ENCODE assay signal across 10 mouse cellular contexts in genomic region chr2:165866412-165866811, GRCm38 (mm10). TPM values are rescaled to one million over a fixed set of nuclear protein-coding genes. Genes with fewer than 3 reads are reported as not detected.
A peak's percentile ranks its signal among the peaks of the same experiment; 100 is the strongest.
DNase-seq lines count a peak whose midpoint lies in the region; ATAC-seq lines count a peak whose summit lies in the region.
"Had no signal": no experiment of that assay in that cellular context is flagged by ENCODE, and none has a peak within 500 bp of the region (broad histone marks: within the 10 kb centered on the region; RNA-seq: fewer than 3 reads in every experiment).

No protein-coding gene starts in this region.

- no peak overlapping the region; the same call in 1 of the 2 replicates for H3K9ac ChIP-seq in kidney, embryonic 14.5 days (ENCODE audit: low read depth, low read length)
- H3K9ac ChIP-seq in embryonic facial prominence, embryonic 14.5 days (ENCODE audit: low read depth, low read length) = no peak overlapping the region
- H3K9ac ChIP-seq in hindbrain, embryonic 11.5 days (ENCODE audit: low read depth, low read length) = peak overlapping the region; percentile 1; the same call in 1 of the 2 replicates
- peak overlapping the region; percentile 34 for H3K9ac ChIP-seq in midbrain, embryonic 12.5 days (replicated peaks)

- H3K36me3 ChIP-seq in kidney, embryonic 14.5 days (ENCODE audit: control insufficient read depth, insufficient read depth, low read length) = peaks cover 24% of the 10 kb centered on the region
- H3K36me3 ChIP-seq in embryonic facial prominence, embryonic 14.5 days (ENCODE audit: control insufficient read depth, insufficient read depth, low read length) = peaks cover 13% of the 10 kb centered on the region
- H3K36me3 ChIP-seq in hindbrain, embryonic 11.5 days (ENCODE audit: control insufficient read depth, insufficient read depth, low read length) = no peaks in the 10 kb centered on the region
- peaks cover 18% of the 10 kb centered on the region; the same call in 1 of the 2 replicates for H3K36me3 ChIP-seq in midbrain, embryonic 12.5 days

- peak overlapping the region; percentile 82 for H3K27ac ChIP-seq in kidney, embryonic 14.5 days (ENCODE audit: low read depth, low read length)
- H3K27ac ChIP-seq in embryonic facial prominence, embryonic 14.5 days (replicated peaks; ENCODE audit: low read depth, low read length) = peak overlapping the region; percentile 81
- peak overlapping the region; percentile 80 for H3K27ac ChIP-seq in hindbrain, embryonic 11.5 days (ENCODE audit: low read depth, low read length)
- peak overlapping the region; percentile 86 for H3K27ac ChIP-seq in midbrain, embryonic 12.5 days (replicated peaks)

- peaks cover 45% of the 10 kb centered on the region for H3K4me1 ChIP-seq in kidney, embryonic 14.5 days (ENCODE audit: control insufficient read depth, insufficient read depth, low read length)
- peaks cover 32% of the 10 kb centered on the region for H3K4me1 ChIP-seq in embryonic facial prominence, embryonic 14.5 days (ENCODE audit: control insufficient read depth, insufficient read depth, low read length)
- H3K4me1 ChIP-seq in hindbrain, embryonic 11.5 days (replicated peaks; ENCODE audit: control insufficient read depth, insufficient read depth, low read length) = peaks cover 13% of the 10 kb centered on the region
- peaks cover 66% of the 10 kb centered on the region for H3K4me1 ChIP-seq in midbrain, embryonic 12.5 days

- no peak for DNase-seq in kidney, adult 18-20 months
- DNase-seq in embryonic facial prominence, embryonic 14.5 days (ENCODE audit: low spot score) = no peak
- DNase-seq in hindbrain, embryonic 11.5 days (ENCODE audit: low spot score) = no peak
- DNase-seq in natural killer cell, adult 2 months (ENCODE audit: low spot score in 2 of 2) = no peak
- no peak for DNase-seq in cerebellum, adult 11 months
- DNase-seq in thymus, adult 18-20 months = no peak
- DNase-seq: kidney, postnatal 14 days had no signal

- H3K27me3 ChIP-seq in kidney, embryonic 14.5 days (ENCODE audit: control insufficient read depth, insufficient read depth, low read length) = no peaks in the 10 kb centered on the region
- H3K27me3 ChIP-seq in embryonic facial prominence, embryonic 14.5 days (replicated peaks; ENCODE audit: control insufficient read depth, insufficient read depth, low read length) = no peaks in the 10 kb centered on the region
- H3K27me3 ChIP-seq in hindbrain, embryonic 11.5 days (ENCODE audit: control insufficient read depth, insufficient read depth, low read length) = no peaks in the 10 kb centered on the region
- no peaks in the 10 kb centered on the region for H3K27me3 ChIP-seq in midbrain, embryonic 12.5 days

- WGBS in kidney, embryonic 14.5 days = 61% methylated on average over 8 of the region's 8 CpGs
- WGBS in embryonic facial prominence, embryonic 14.5 days = 58% methylated on average over 8 of the region's 8 CpGs
- WGBS in hindbrain, embryonic 11.5 days = 63% methylated on average over 8 of the region's 8 CpGs
- WGBS in midbrain, embryonic 12.5 days = 29% methylated on average over 8 of the region's 8 CpGs

- H3K9me3 ChIP-seq in kidney, embryonic 14.5 days (ENCODE audit: control insufficient read depth, low read length) = no peaks in the 10 kb centered on the region
- H3K9me3 ChIP-seq in embryonic facial prominence, embryonic 14.5 days (ENCODE audit: control insufficient read depth, low read length) = no peaks in the 10 kb centered on the region
- no peaks in the 10 kb centered on the region for H3K9me3 ChIP-seq in hindbrain, embryonic 11.5 days (ENCODE audit: control insufficient read depth, low read length)
- H3K9me3 ChIP-seq in midbrain, embryonic 12.5 days = no peaks in the 10 kb centered on the region
- H3K9me3 ChIP-seq: G1E had no signal

- no peak for ATAC-seq in kidney, embryonic 14.5 days (ENCODE audit: low FRiP score, low TSS enrichment)
- ATAC-seq in embryonic facial prominence, embryonic 14.5 days (ENCODE audit: low read depth) = no peak
- ATAC-seq in hindbrain, embryonic 11.5 days (ENCODE audit: low FRiP score) = no peak
- no peak for ATAC-seq in midbrain, embryonic 12.5 days (ENCODE audit: low FRiP score, low read depth)

- H3K4me3 ChIP-seq in kidney, embryonic 14.5 days (ENCODE audit: low read length) = no peak overlapping the region
- H3K4me3 ChIP-seq in embryonic facial prominence, embryonic 14.5 days (ENCODE audit: low read depth, low read length) = no peak overlapping the region
- H3K4me3 ChIP-seq in hindbrain, embryonic 11.5 days (ENCODE audit: low read depth, low read length) = no peak overlapping the region
- no peak overlapping the region for H3K4me3 ChIP-seq in midbrain, embryonic 12.5 days

- no peak overlapping the region for H3K4me2 ChIP-seq in kidney, embryonic 14.5 days (replicated peaks; ENCODE audit: low read depth, low read length)
- no peak overlapping the region for H3K4me2 ChIP-seq in embryonic facial prominence, embryonic 14.5 days (ENCODE audit: low read depth, low read length)
- H3K4me2 ChIP-seq in hindbrain, embryonic 11.5 days (replicated peaks; ENCODE audit: low read depth, low read length) = no peak overlapping the region
- H3K4me2 ChIP-seq in midbrain, embryonic 12.5 days (replicated peaks) = peak overlapping the region; percentile 27; the same call in 1 of the 2 replicates

RNA-seq across cellular contexts. Expression of gene Zmynd8, which starts 32.4 kb away (rescaled TPM):
- polyA plus RNA-seq in kidney, embryonic 14.5 days (2014; fragmentation: Nextera tagmentation; extraction: Ambion mirVana) = 44.3 and 61.1 TPM in 2 replicates
- 28.6 and 32.7 TPM in 2 replicates for polyA plus RNA-seq in embryonic facial prominence, embryonic 14.5 days (2014; fragmentation: Nextera tagmentation; extraction: Ambion mirVana)
- polyA plus RNA-seq in hindbrain, embryonic 11.5 days (2014; fragmentation: Nextera tagmentation; extraction: Ambion mirVana) = 41.9 and 52.9 TPM in 2 replicates
- 70.6 and 71.2 TPM in 2 replicates for polyA plus RNA-seq in midbrain, embryonic 12.5 days (2016; fragmentation: Nextera tagmentation; extraction: Ambion mirVana)

Comparison
In these comparisons a context has a peak if more than half of its experiments do, and no peak if none do; other contexts are left out.
1. H3K9ac ChIP-seq: peak in hindbrain, embryonic 11.5 days (single experiment) and midbrain, embryonic 12.5 days (single experiment); none in kidney, embryonic 14.5 days (single experiment) and embryonic facial prominence, embryonic 14.5 days (single experiment).
2. Peak in every context shown above with its lines, with median percentiles within 50 percentile points of each other: H3K27ac ChIP-seq.